Mouse (Mus musculus) urinary bladder, postnatal 36 days (tissue): ENCODE measurements around the gene Myo5c.
A peak's percentile ranks its signal among the peaks of the same experiment; 100 is the strongest.

Source experiments
- DNase-seq, 2 experiments: peaks; one replicate each; pipeline ENCODE4 v3.0.0; 2022; ENCODE audit warnings: low spot score in 2 of 2, mixed read lengths in 1 of 2

Gene Myo5c

GRCm38 (mm10) chr9:75319365-75319764 is 87.5 kb downstream of the Myo5c start:
- no peak for DNase-seq

- DNase-seq = no peak
Measured at GRCm38 (mm10) chr9:75322099-75322885, 90.5 kb downstream of the Myo5c start.

GRCm38 (mm10) chr9:75328047-75328446 is 96.2 kb downstream of the Myo5c start:
- DNase-seq = no peak

GRCm38 (mm10) chr9:75330821-75331220 is 99.0 kb downstream of the Myo5c start:
- DNase-seq = no peak

GRCm38 (mm10) chr9:75334440-75334839 is 102.6 kb downstream of the Myo5c start:
- no peak for DNase-seq

GRCm38 (mm10) chr9:75338016-75338415 is 106.2 kb downstream of the Myo5c start:
- DNase-seq = no peak

GRCm38 (mm10) chr9:75342433-75342832 is 110.6 kb downstream of the Myo5c start:
- DNase-seq = no peak

GRCm38 (mm10) chr9:75347458-75347857 is 115.6 kb downstream of the Myo5c start, which contains the start of gene Bcl2l10:
Gene Bcl2l10 (plus strand): TSS chr9:75347758.
- DNase-seq = no peak

- DNase-seq = peak in 1 of 2 experiments; percentile 31
Measured at GRCm38 (mm10) chr9:75348066-75348465, 116.2 kb downstream of the Myo5c start.

- peak in 1 of 2 experiments; percentile 32 for DNase-seq
Measured at GRCm38 (mm10) chr9:75348641-75349040, 116.8 kb downstream of the Myo5c start.

- DNase-seq = no peak
Measured at GRCm38 (mm10) chr9:75353094-75353493, 121.3 kb downstream of the Myo5c start.
